Mouse (Mus musculus): Measurements from ENCODE around the gene Zfp846. TPM values are rescaled to one million over a fixed set of nuclear protein-coding genes. Genes with fewer than 3 reads are reported as not detected.
A peak's percentile ranks its signal among the peaks of the same experiment; 100 is the strongest.
"Not testable (repeated sequence)": the region's sequence is repeated elsewhere in the genome, so short reads cannot be mapped to it uniquely, and the experiment has no call there.

Zfp846 gene
- polyA plus RNA-seq, 1 experiment from 2014 or later: 11.7 TPM

- Histone ChIP-seq H3K27me3 (replicated peaks; ENCODE audit: control insufficient read depth, insufficient read depth, low read length) (no peaks in the 10 kb centered on the region), H3K27ac (ENCODE audit: low read length) (no peak overlapping the region), H3K4me1 (ENCODE audit: control insufficient read depth, insufficient read depth, low read length) (no peaks in the 10 kb centered on the region), H3K9me3 (ENCODE audit: control insufficient read depth, low read length) (no peaks in the 10 kb centered on the region), H3K9ac (ENCODE audit: low read depth, low read length) (no peak overlapping the region), H3K36me3 (ENCODE audit: control insufficient read depth, insufficient read depth, low read length) (no peaks in the 10 kb centered on the region; the same call in 1 of the 2 replicates), H3K4me3 (ENCODE audit: low read length) (no peak overlapping the region), H3K4me2 (ENCODE audit: low read depth, low read length) (no peak overlapping the region)
- no peak for ATAC-seq
- 90% methylated on average over 2 of the region's 2 CpGs for WGBS
Measured at GRCm38 (mm10) chr9:20631332-20631731, 50.2 kb downstream of the Zfp846 start.

GRCm38 (mm10) chr9:20635676-20636075 lies 54.6 kb downstream of the Zfp846 start:
- 95% methylated on average over 8 of the region's 8 CpGs for WGBS
- not testable (repeated sequence) for H3K27me3 ChIP-seq (replicated peaks; ENCODE audit: control insufficient read depth, insufficient read depth, low read length); H3K36me3 ChIP-seq (ENCODE audit: control insufficient read depth, insufficient read depth, low read length); H3K4me1 ChIP-seq (ENCODE audit: control insufficient read depth, insufficient read depth, low read length); H3K9me3 ChIP-seq (ENCODE audit: control insufficient read depth, low read length); H3K9ac ChIP-seq (ENCODE audit: low read depth, low read length); H3K4me2 ChIP-seq (ENCODE audit: low read depth, low read length); H3K27ac ChIP-seq (ENCODE audit: low read length); H3K4me3 ChIP-seq (ENCODE audit: low read length); ATAC-seq

GRCm38 (mm10) chr9:20636256-20636655 lies 55.2 kb downstream of the Zfp846 start:
- H3K4me2 ChIP-seq (ENCODE audit: low read depth, low read length): no peak overlapping the region
- peaks cover 1% of the 10 kb centered on the region for H3K4me1 ChIP-seq (ENCODE audit: control insufficient read depth, insufficient read depth, low read length)
- no peak for ATAC-seq
- WGBS: 85% methylated on average over 3 of the region's 3 CpGs
- peaks cover 9% of the 10 kb centered on the region for H3K36me3 ChIP-seq (ENCODE audit: control insufficient read depth, insufficient read depth, low read length)
- H3K27ac ChIP-seq (ENCODE audit: low read length): no peak overlapping the region
- no peaks in the 10 kb centered on the region for H3K9me3 ChIP-seq (ENCODE audit: control insufficient read depth, low read length)
- no peak overlapping the region for H3K9ac ChIP-seq (ENCODE audit: low read depth, low read length)
- no peaks in the 10 kb centered on the region for H3K27me3 ChIP-seq (replicated peaks; ENCODE audit: control insufficient read depth, insufficient read depth, low read length)
- H3K4me3 ChIP-seq (ENCODE audit: low read length): no peak overlapping the region

- H3K4me2 ChIP-seq (ENCODE audit: low read depth, low read length): no peak overlapping the region
- H3K4me3 ChIP-seq (ENCODE audit: low read length): no peak overlapping the region
- H3K9me3 ChIP-seq (ENCODE audit: control insufficient read depth, low read length): no peaks in the 10 kb centered on the region
- no peaks in the 10 kb centered on the region for H3K27me3 ChIP-seq (replicated peaks; ENCODE audit: control insufficient read depth, insufficient read depth, low read length)
- 81% methylated on average over 2 of the region's 2 CpGs for WGBS
- H3K27ac ChIP-seq (ENCODE audit: low read length): no peak overlapping the region
- no peak for ATAC-seq
- H3K4me1 ChIP-seq (ENCODE audit: control insufficient read depth, insufficient read depth, low read length): peaks cover 6% of the 10 kb centered on the region
- H3K9ac ChIP-seq (ENCODE audit: low read depth, low read length): no peak overlapping the region
- H3K36me3 ChIP-seq (ENCODE audit: control insufficient read depth, insufficient read depth, low read length): peaks cover 9% of the 10 kb centered on the region
Measured at GRCm38 (mm10) chr9:20636790-20637189, 55.7 kb downstream of the Zfp846 start.

GRCm38 (mm10) chr9:20638552-20638951 lies 57.5 kb downstream of the Zfp846 start:
- no peak overlapping the region for H3K4me2 ChIP-seq (ENCODE audit: low read depth, low read length)
- no peak for ATAC-seq
- peaks cover 6% of the 10 kb centered on the region for H3K4me1 ChIP-seq (ENCODE audit: control insufficient read depth, insufficient read depth, low read length)
- H3K9me3 ChIP-seq (ENCODE audit: control insufficient read depth, low read length): no peaks in the 10 kb centered on the region
- H3K27ac ChIP-seq (ENCODE audit: low read length): no peak overlapping the region
- H3K27me3 ChIP-seq (replicated peaks; ENCODE audit: control insufficient read depth, insufficient read depth, low read length): no peaks in the 10 kb centered on the region
- H3K36me3 ChIP-seq (ENCODE audit: control insufficient read depth, insufficient read depth, low read length): peaks cover 9% of the 10 kb centered on the region
- 95% methylated on average over 19 of the region's 19 CpGs for WGBS
- no peak overlapping the region for H3K9ac ChIP-seq (ENCODE audit: low read depth, low read length)
- H3K4me3 ChIP-seq (ENCODE audit: low read length): no peak overlapping the region

- no peak overlapping the region for H3K4me3 ChIP-seq (ENCODE audit: low read length)
- no peak for ATAC-seq
- H3K27ac ChIP-seq (ENCODE audit: low read length): no peak overlapping the region
- H3K4me2 ChIP-seq (ENCODE audit: low read depth, low read length): no peak overlapping the region
- no peak overlapping the region for H3K9ac ChIP-seq (ENCODE audit: low read depth, low read length)
- H3K4me1 ChIP-seq (ENCODE audit: control insufficient read depth, insufficient read depth, low read length): peaks cover 6% of the 10 kb centered on the region
- H3K27me3 ChIP-seq (replicated peaks; ENCODE audit: control insufficient read depth, insufficient read depth, low read length): no peaks in the 10 kb centered on the region
- no peaks in the 10 kb centered on the region for H3K9me3 ChIP-seq (ENCODE audit: control insufficient read depth, low read length)
- WGBS: 90% methylated on average over 4 of the region's 4 CpGs
- peaks cover 9% of the 10 kb centered on the region for H3K36me3 ChIP-seq (ENCODE audit: control insufficient read depth, insufficient read depth, low read length)
Measured at GRCm38 (mm10) chr9:20639486-20639885, 58.4 kb downstream of the Zfp846 start.

- ATAC-seq: no peak
Measured at GRCm38 (mm10) chr9:20641501-20641900, 60.4 kb downstream of the Zfp846 start.

GRCm38 (mm10) chr9:20642101-20642895 lies 61.2 kb downstream of the Zfp846 start, which contains the start of gene Ubl5:
Ubl5 (plus strand) TSS chr9:20642878.
- Histone ChIP-seq H3K4me2 (ENCODE audit: low read depth, low read length) (peak within 1 kb of the TSS; percentile 95), H3K4me1 (ENCODE audit: control insufficient read depth, insufficient read depth, low read length) (peaks cover 8% of the 10 kb centered on the region), H3K27ac (ENCODE audit: low read length) (peak within 1 kb of the TSS; percentile 97), H3K27me3 (replicated peaks; ENCODE audit: control insufficient read depth, insufficient read depth, low read length) (no peaks in the 10 kb centered on the region), H3K9me3 (ENCODE audit: control insufficient read depth, low read length) (no peaks in the 10 kb centered on the region), H3K4me3 (ENCODE audit: low read length) (peak within 1 kb of the TSS; percentile 83), H3K9ac (ENCODE audit: low read depth, low read length) (peak within 1 kb of the TSS; percentile 86), H3K36me3 (ENCODE audit: control insufficient read depth, insufficient read depth, low read length) (peaks cover 9% of the 10 kb centered on the region)
- ATAC-seq: peak; percentile 91
- under 1% methylated on average over 51 of the region's 51 CpGs for WGBS

More at GRCm38 (mm10) chr9:20641501-20641900, 60.4 kb downstream of the Zfp846 start:
- H3K9me3 ChIP-seq (ENCODE audit: control insufficient read depth, low read length): no peaks in the 10 kb centered on the region
- H3K27ac ChIP-seq (ENCODE audit: low read length): no peak overlapping the region
- H3K27me3 ChIP-seq (replicated peaks; ENCODE audit: control insufficient read depth, insufficient read depth, low read length): no peaks in the 10 kb centered on the region
- H3K4me2 ChIP-seq (ENCODE audit: low read depth, low read length): peak overlapping the region; percentile 95
- H3K36me3 ChIP-seq (ENCODE audit: control insufficient read depth, insufficient read depth, low read length): peaks cover 9% of the 10 kb centered on the region
- WGBS: 18% methylated on average over 6 of the region's 6 CpGs
- H3K4me1 ChIP-seq (ENCODE audit: control insufficient read depth, insufficient read depth, low read length): peaks cover 8% of the 10 kb centered on the region
- peak overlapping the region; percentile 86 for H3K9ac ChIP-seq (ENCODE audit: low read depth, low read length)
- H3K4me3 ChIP-seq (ENCODE audit: low read length): peak overlapping the region; percentile 83

- Histone ChIP-seq H3K4me3 (ENCODE audit: low read length) (peak overlapping the region; percentile 83), H3K9me3 (ENCODE audit: control insufficient read depth, low read length) (no peaks in the 10 kb centered on the region), H3K4me2 (ENCODE audit: low read depth, low read length) (peak overlapping the region; percentile 95), H3K27me3 (replicated peaks; ENCODE audit: control insufficient read depth, insufficient read depth, low read length) (no peaks in the 10 kb centered on the region), H3K9ac (ENCODE audit: low read depth, low read length) (peak overlapping the region; percentile 86), H3K36me3 (ENCODE audit: control insufficient read depth, insufficient read depth, low read length) (peaks cover 6% of the 10 kb centered on the region), H3K4me1 (ENCODE audit: control insufficient read depth, insufficient read depth, low read length) (peaks cover 8% of the 10 kb centered on the region), H3K27ac (ENCODE audit: low read length) (peak overlapping the region; percentile 97)
- peak; percentile 86 for ATAC-seq
- under 1% methylated on average over 30 of the region's 30 CpGs for WGBS
Measured at GRCm38 (mm10) chr9:20642896-20643466, 61.9 kb downstream of the Zfp846 start.

Data from intestine, embryonic 16.5 days (tissue).